Mouse (Mus musculus) midbrain, embryonic 12.5 days (tissue): ENCODE data around the gene Smad9. TPM values are rescaled to one million over a fixed set of nuclear protein-coding genes. Genes with fewer than 3 reads are reported as not detected.
"Not testable (repeated sequence)": the region's sequence is repeated elsewhere in the genome, so short reads cannot be mapped to it uniquely, and the experiment has no call there.

Experiments used
- ATAC-seq: fragments of 200-750 bp; cut with Nextera tagmentation; 2 replicates; pipeline ENCODE4 v1.8.0; 2017; ENCODE audit warnings: low read depth, moderate TSS enrichment, moderate library complexity; ENCODE audit not compliant: low FRiP score
- H3K27ac ChIP-seq: fragments of 300-500 bp; sonication (generic); replicated peaks from 2 replicates; pipeline ENCODE4 v1.5.1; 2016; ENCODE audit warnings: mild to moderate bottlenecking
- H3K27me3 ChIP-seq: fragments of 300-500 bp; sonication (generic); 2 replicates; pipeline ENCODE4 v1.6.1; 2016; ENCODE audit warnings: mild to moderate bottlenecking
- H3K36me3 ChIP-seq: fragments of 300-500 bp; sonication (generic); 2 replicates; pipeline ENCODE4 v1.6.1; 2016
- H3K4me1 ChIP-seq: fragments of 300-500 bp; sonication (generic); 2 replicates; pipeline ENCODE4 v1.6.1; 2016
- H3K4me2 ChIP-seq: fragments of 300-500 bp; sonication (generic); replicated peaks from 2 replicates; pipeline ENCODE4 v1.6.1; 2016; ENCODE audit warnings: mild to moderate bottlenecking, moderate library complexity
- H3K4me3 ChIP-seq: fragments of 300-500 bp; sonication (generic); 2 replicates; pipeline ENCODE4 v1.5.1; 2016; ENCODE audit warnings: mild to moderate bottlenecking
- H3K9ac ChIP-seq: fragments of 300-500 bp; sonication (generic); replicated peaks from 2 replicates; pipeline ENCODE4 v1.6.1; 2016; ENCODE audit warnings: mild to moderate bottlenecking, moderate library complexity
- H3K9me3 ChIP-seq: fragments of 300-500 bp; sonication (generic); 2 replicates; pipeline ENCODE4 v1.6.1; 2016; ENCODE audit warnings: mild to moderate bottlenecking
- WGBS: fragments of 180-500 bp; shearing (Covaris S2); methylation state at CpG from one replicate; pipeline ENCODE4 v1.1.7; 2016; 5-methylcytosine and 5-hydroxymethylcytosine counted together
- polyA plus RNA-seq: library from polyadenylated mRNA; unstranded; fragments of >200 nt; fragmentation: Nextera tagmentation; extraction: Ambion mirVana; gene quantifications from 2 replicates; pipeline ENCODE4 v1.2.1, GENCODE M21; 2016

Smad9 gene
- polyA plus RNA-seq, 1 experiment from 2014 or later: 0.33 TPM

DNA sequence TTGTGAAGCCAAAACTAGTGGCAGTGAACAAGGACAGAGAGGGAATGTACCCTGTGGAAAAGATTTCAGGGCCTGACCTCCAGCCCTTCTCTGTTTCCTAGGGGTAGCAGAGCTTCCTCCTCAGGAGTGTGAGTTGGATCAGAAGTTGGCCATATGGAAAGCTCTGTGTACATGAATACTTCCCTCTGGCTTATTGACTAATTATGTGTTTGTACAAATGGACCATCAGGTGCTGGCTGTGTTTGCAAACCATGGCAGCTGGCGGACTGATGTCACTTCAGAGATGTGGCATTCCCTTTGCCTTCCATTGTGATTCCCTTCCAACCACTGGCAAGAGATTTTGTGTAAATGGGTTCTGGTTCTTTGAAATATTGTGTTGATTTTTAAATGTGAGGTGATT lies 5.9 kb downstream of the Smad9 start:
- Histone ChIP-seq H3K27me3 (peaks cover 8% of the 10 kb centered on the region), H3K4me3 (no peak overlapping the region), H3K4me2 (no peak overlapping the region), H3K9me3 (no peaks in the 10 kb centered on the region), H3K36me3 (no peaks in the 10 kb centered on the region), H3K4me1 (peaks cover 5% of the 10 kb centered on the region), H3K9ac (no peak overlapping the region), H3K27ac (no peak overlapping the region)
- 87% methylated on average over 1 of the region's 1 CpGs for WGBS
- no peak for ATAC-seq

- Histone ChIP-seq H3K9ac (no peak overlapping the region), H3K36me3 (no peaks in the 10 kb centered on the region), H3K9me3 (no peaks in the 10 kb centered on the region), H3K4me2 (peak overlapping the region; percentile 33), H3K27me3 (no peaks in the 10 kb centered on the region), H3K4me1 (0 out of 2 replicates have a peak, but pooled peaks cover 4% of the 10 kb centered on the region), H3K4me3 (peak overlapping the region; percentile 14), H3K27ac (no peak overlapping the region)
- ATAC-seq: no peak
- WGBS: 58% methylated on average over 18 of the region's 18 CpGs
Observed at GRCm38 (mm10) chr3:54764418-54764817, 9.0 kb downstream of the Smad9 start.

GRCm38 (mm10) chr3:54765521-54765920 lies 10.1 kb downstream of the Smad9 start:
- not testable (repeated sequence) for H3K36me3 ChIP-seq, H3K4me2 ChIP-seq, H3K4me1 ChIP-seq, H3K27me3 ChIP-seq, H3K4me3 ChIP-seq, H3K9ac ChIP-seq, H3K9me3 ChIP-seq, ATAC-seq, H3K27ac ChIP-seq
- WGBS: 94% methylated on average over 6 of the region's 6 CpGs

GRCm38 (mm10) chr3:54766034-54766433 lies 10.7 kb downstream of the Smad9 start:
- Histone ChIP-seq H3K9ac (no peak overlapping the region), H3K27me3 (no peaks in the 10 kb centered on the region), H3K4me3 (no peak overlapping the region), H3K27ac (no peak overlapping the region), H3K36me3 (no peaks in the 10 kb centered on the region), H3K4me2 (no peak overlapping the region), H3K4me1 (0 out of 2 replicates have a peak, but pooled peaks cover 6% of the 10 kb centered on the region), H3K9me3 (no peaks in the 10 kb centered on the region)
- no peak for ATAC-seq
- 83% methylated on average over 14 of the region's 14 CpGs for WGBS

DNA sequence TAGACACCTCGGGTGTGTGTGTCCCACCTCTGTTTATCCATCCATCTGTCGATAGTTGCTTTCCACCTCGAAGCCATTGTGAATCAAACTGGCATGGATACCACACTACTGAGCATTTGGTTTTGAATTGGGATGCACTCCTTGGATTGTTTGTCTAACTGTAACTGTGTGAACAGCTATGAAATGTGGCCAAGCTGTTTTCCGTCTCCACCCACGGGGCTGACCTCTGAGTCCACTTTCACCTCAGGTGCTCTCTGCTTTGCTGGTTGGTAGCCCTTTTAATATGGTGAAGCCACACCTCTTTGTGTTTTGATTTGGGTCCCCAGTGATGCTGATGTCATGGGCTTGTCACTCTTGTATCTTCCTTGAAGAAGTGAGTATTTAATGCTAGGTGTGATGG lies 11.4 kb downstream of the Smad9 start:
- no peak overlapping the region for H3K9ac ChIP-seq
- H3K4me1 ChIP-seq: 0 out of 2 replicates have a peak, but pooled peaks cover 6% of the 10 kb centered on the region
- no peak overlapping the region for H3K4me3 ChIP-seq
- H3K27me3 ChIP-seq: no peaks in the 10 kb centered on the region
- H3K27ac ChIP-seq: no peak overlapping the region
- 90% methylated on average over 5 of the region's 5 CpGs for WGBS
- no peak overlapping the region for H3K4me2 ChIP-seq
- no peaks in the 10 kb centered on the region for H3K9me3 ChIP-seq
- H3K36me3 ChIP-seq: no peaks in the 10 kb centered on the region
- ATAC-seq: no peak

- 85% methylated on average over 8 of the region's 8 CpGs for WGBS
- Histone ChIP-seq H3K9me3 (peaks cover 2% of the 10 kb centered on the region), H3K4me3 (no peak overlapping the region), H3K27ac (no peak overlapping the region), H3K36me3 (no peaks in the 10 kb centered on the region), H3K9ac (no peak overlapping the region), H3K27me3 (no peaks in the 10 kb centered on the region), H3K4me2 (no peak overlapping the region), H3K4me1 (0 out of 2 replicates have a peak, but pooled peaks cover 6% of the 10 kb centered on the region)
- no peak for ATAC-seq
Observed at GRCm38 (mm10) chr3:54768592-54768991, 13.2 kb downstream of the Smad9 start.

GRCm38 (mm10) chr3:54769349-54770275 lies 14.2 kb downstream of the Smad9 start:
- Histone ChIP-seq H3K27ac (no peak overlapping the region), H3K36me3 (no peaks in the 10 kb centered on the region), H3K4me2 (no peak overlapping the region), H3K4me3 (no peak overlapping the region), H3K27me3 (no peaks in the 10 kb centered on the region), H3K9me3 (peaks cover 4% of the 10 kb centered on the region), H3K9ac (no peak overlapping the region), H3K4me1 (0 out of 2 replicates have a peak, but pooled peaks cover 6% of the 10 kb centered on the region)
- WGBS: 52% methylated on average over 17 of the region's 17 CpGs
- ATAC-seq: no peak

- Histone ChIP-seq H3K4me2 (no peak overlapping the region), H3K36me3 (no peaks in the 10 kb centered on the region), H3K27me3 (no peaks in the 10 kb centered on the region), H3K4me1 (0 out of 2 replicates have a peak, but pooled peaks cover 6% of the 10 kb centered on the region), H3K27ac (no peak overlapping the region), H3K9me3 (peaks cover 4% of the 10 kb centered on the region), H3K4me3 (no peak overlapping the region), H3K9ac (no peak overlapping the region)
- no peak for ATAC-seq
- 90% methylated on average over 6 of the region's 6 CpGs for WGBS
Observed at GRCm38 (mm10) chr3:54773613-54774012, 18.2 kb downstream of the Smad9 start.

DNA sequence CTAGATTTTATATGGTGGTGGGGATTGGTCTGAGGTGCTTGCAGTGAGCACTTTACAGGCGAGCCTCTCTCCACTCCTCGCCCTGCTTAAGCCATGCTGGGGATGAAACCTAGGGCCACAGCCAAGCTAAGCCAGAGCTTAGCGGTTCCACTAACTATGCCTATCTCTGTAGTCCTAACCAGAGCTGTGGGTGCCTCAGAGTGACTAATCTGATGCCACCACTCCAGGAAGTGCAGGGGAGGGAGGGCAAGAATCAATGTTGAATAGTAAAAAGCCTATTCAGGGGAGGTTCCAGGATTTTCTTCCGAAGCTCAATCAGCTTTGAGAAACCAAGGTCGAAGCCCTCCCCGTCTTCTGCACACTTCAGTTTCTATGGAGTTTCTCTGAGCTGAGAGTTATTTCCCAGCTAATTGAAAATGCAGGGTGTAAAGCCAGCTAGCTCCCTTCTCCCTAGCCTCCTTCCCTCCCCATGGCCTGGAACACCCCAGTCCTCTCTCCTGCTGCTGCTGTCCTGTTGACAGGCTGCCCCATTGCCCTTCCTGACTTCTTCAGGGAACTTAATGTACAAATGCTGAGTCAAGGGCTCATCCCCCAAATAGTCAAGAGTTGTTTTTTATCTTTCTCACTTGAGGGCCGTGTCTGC lies 20.7 kb downstream of the Smad9 start:
- no peak overlapping the region for H3K4me3 ChIP-seq
- ATAC-seq: no peak
- H3K9me3 ChIP-seq: peaks cover 4% of the 10 kb centered on the region
- no peak overlapping the region for H3K27ac ChIP-seq
- no peaks in the 10 kb centered on the region for H3K27me3 ChIP-seq
- WGBS: 62% methylated on average over 7 of the region's 7 CpGs
- H3K4me2 ChIP-seq: no peak overlapping the region
- no peak overlapping the region for H3K9ac ChIP-seq
- H3K36me3 ChIP-seq: no peaks in the 10 kb centered on the region
- no peaks in the 10 kb centered on the region for H3K4me1 ChIP-seq

DNA sequence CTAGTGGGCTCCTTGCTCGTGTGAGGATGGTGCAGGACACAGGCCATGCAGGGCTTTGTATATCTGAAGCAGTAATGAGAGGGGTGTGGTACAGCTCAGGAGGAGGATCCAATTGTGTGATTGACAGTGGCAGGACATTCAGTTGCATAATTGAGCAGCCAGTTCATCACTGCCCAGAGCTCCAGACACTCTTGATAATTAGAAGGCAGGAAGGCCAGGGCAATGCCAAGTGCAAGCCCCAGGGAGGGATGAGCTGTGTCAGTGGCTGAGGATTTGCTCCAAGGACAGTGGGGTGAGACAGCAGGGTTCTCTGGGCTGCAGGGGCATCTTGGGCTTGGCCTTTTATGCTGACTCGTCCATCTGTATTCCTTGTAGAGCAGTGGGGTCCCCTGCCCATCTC lies 35.2 kb downstream of the Smad9 start:
- ATAC-seq: no peak
- H3K4me3 ChIP-seq: no peak overlapping the region
- no peaks in the 10 kb centered on the region for H3K27me3 ChIP-seq
- H3K9me3 ChIP-seq: peaks cover 9% of the 10 kb centered on the region; the same call in 1 of the 2 replicates
- H3K27ac ChIP-seq: no peak overlapping the region
- no peak overlapping the region for H3K9ac ChIP-seq
- H3K4me1 ChIP-seq: no peaks in the 10 kb centered on the region
- 63% methylated on average over 2 of the region's 2 CpGs for WGBS
- no peaks in the 10 kb centered on the region for H3K36me3 ChIP-seq
- no peak overlapping the region for H3K4me2 ChIP-seq

- no peak overlapping the region for H3K27ac ChIP-seq
- peaks cover 9% of the 10 kb centered on the region; the same call in 1 of the 2 replicates for H3K9me3 ChIP-seq
- no peaks in the 10 kb centered on the region for H3K4me1 ChIP-seq
- H3K4me2 ChIP-seq: no peak overlapping the region
- no peak for ATAC-seq
- no peaks in the 10 kb centered on the region for H3K36me3 ChIP-seq
- no peak overlapping the region for H3K9ac ChIP-seq
- WGBS: 83% methylated on average over 10 of the region's 10 CpGs
- no peak overlapping the region for H3K4me3 ChIP-seq
- no peaks in the 10 kb centered on the region for H3K27me3 ChIP-seq
Observed at GRCm38 (mm10) chr3:54791822-54792677, 36.7 kb downstream of the Smad9 start.
